Mouse (Mus musculus): ENCODE measurements around the gene Ctnna3.

DNA sequence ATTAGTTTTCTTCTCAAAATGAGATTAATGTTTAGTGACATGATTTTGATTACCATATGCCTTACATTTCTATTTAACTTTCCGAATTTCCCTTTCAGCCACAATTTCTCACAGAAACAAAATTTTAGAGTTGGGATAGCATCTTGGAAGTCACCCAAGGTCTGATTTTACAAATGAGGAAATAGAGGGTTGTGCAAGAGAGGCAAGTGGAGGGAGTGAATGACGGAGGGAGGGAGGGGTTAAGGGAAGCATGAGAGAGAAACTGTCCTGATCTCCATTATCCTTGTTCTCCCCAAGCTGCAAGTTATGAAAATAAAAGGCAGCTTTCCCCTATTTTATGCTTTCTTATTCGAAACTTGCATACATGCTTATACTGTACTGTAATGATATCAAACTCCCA lies 943.4 kb downstream of the Ctnna3 start:
- TF ChIP-seq CTCF (IDR thresholded peaks at IDR 0.05; ENCODE audit: borderline replicate concordance, insufficient read depth, low read depth, low read length) (no peak), POLR2A (IDR thresholded peaks at IDR 0.05; ENCODE audit: borderline replicate concordance, insufficient read depth, low read length) (no peak)
